Mouse (Mus musculus): ENCODE data around the gene Theg. TPM values are rescaled to one million over a fixed set of nuclear protein-coding genes. Genes with fewer than 3 reads are reported as not detected.
A peak's percentile ranks its signal among the peaks of the same experiment; 100 is the strongest.

Gene Theg
- polyA plus RNA-seq, 1 experiment from 2014 or later, result not detected

DNA sequence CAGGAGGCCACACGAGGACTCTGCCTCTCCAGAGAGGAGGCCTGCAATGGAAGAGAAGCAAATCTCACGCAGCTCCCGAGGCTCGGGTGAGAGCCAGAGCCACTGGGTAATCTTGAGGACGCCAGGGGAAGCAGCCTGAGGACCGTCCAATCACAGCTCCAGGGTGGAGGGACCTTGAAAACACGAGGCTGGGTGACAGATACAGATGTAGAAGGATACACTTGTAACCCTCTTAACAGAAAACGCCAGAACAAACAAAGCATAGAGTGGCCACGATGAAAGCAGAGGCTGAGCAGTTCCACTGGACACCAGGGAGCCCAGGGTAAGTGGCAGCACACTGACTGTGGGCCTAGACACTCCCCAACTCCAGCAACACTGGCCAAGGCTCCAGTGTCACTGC is 36.8 kb downstream of the Theg start:
- H3K9me3 ChIP-seq, result no peaks in the 10 kb centered on the region
- 85% methylated on average over 9 of the region's 9 CpGs for WGBS
- H3K4me3 ChIP-seq, result no peak overlapping the region
- peaks cover 70% of the 10 kb centered on the region for H3K36me3 ChIP-seq
- H3K27me3 ChIP-seq (ENCODE audit: insufficient read depth, poor library complexity, severe bottlenecking), result no peaks in the 10 kb centered on the region
- H3K4me1 ChIP-seq (replicated peaks), result peaks cover 31% of the 10 kb centered on the region
- DNase-seq (ENCODE audit: low spot score), result no peak
- no peak overlapping the region for H3K27ac ChIP-seq

- Histone ChIP-seq H3K27ac (no peak overlapping the region), H3K9me3 (no peaks in the 10 kb centered on the region), H3K36me3 (peaks cover 82% of the 10 kb centered on the region), H3K27me3 (ENCODE audit: insufficient read depth, poor library complexity, severe bottlenecking) (no peaks in the 10 kb centered on the region), H3K4me1 (replicated peaks) (peaks cover 21% of the 10 kb centered on the region), H3K4me3 (no peak overlapping the region)
- peak; percentile 1 for DNase-seq (ENCODE audit: low spot score)
- WGBS, result 93% methylated on average over 18 of the region's 18 CpGs
These were observed 38.0 kb downstream of the Theg start for GRCm38 (mm10) chr10:79548971-79549723.

DNA sequence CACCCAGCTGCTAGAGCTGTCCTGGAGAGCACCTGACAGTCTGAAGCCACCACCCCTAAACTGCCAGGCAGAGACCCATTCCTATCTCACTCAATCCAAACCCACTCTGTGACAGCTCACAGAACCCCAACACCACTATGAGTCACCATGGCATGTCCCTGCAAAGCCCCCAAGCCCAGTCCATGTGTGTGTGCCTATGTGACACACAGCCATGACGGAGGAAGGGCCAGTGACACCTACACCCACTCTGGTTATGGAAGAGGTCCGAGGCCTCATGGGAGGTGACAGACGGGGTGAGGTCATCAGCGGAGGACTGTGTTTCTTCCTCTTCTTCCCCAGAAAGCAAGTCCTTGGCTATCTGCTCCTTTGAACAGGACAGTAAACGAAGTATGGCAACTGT is 38.6 kb downstream of the Theg start:
- peaks cover 88% of the 10 kb centered on the region for H3K36me3 ChIP-seq
- peaks cover 15% of the 10 kb centered on the region for H3K4me1 ChIP-seq (replicated peaks)
- no peaks in the 10 kb centered on the region for H3K27me3 ChIP-seq (ENCODE audit: insufficient read depth, poor library complexity, severe bottlenecking)
- no peak overlapping the region for H3K27ac ChIP-seq
- no peak overlapping the region for H3K4me3 ChIP-seq
- H3K9me3 ChIP-seq, result no peaks in the 10 kb centered on the region
- peak; percentile 1 for DNase-seq (ENCODE audit: low spot score)
- 93% methylated on average over 5 of the region's 5 CpGs for WGBS

- Histone ChIP-seq H3K36me3 (peaks cover 94% of the 10 kb centered on the region), H3K9me3 (no peaks in the 10 kb centered on the region), H3K4me1 (replicated peaks) (peaks cover 2% of the 10 kb centered on the region), H3K27me3 (ENCODE audit: insufficient read depth, poor library complexity, severe bottlenecking) (no peaks in the 10 kb centered on the region), H3K4me3 (no peak overlapping the region), H3K27ac (no peak overlapping the region)
- DNase-seq (ENCODE audit: low spot score), result no peak
- WGBS, result 87% methylated on average over 5 of the region's 5 CpGs
These were observed 39.9 kb downstream of the Theg start for GRCm38 (mm10) chr10:79547148-79547675.

DNA sequence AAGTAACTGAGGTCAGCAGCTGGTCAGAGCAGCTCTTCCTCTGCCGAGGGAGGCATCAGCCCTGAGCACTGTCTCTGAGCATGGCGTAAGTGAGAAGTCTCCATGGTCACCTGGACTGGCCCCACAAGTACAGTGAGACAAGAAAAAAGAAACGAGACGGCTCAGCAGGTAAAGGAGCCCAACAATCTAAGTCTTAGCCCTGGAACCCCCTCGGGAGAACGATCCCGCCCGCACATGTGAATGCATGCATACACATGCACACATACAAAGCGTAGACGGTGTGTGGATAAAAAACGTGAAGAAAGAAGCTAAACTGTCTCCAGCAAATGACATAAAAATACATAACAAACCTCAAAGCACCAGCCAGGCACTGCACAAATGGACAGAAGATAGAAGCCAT is 40.6 kb downstream of the Theg start:
- no peak for DNase-seq (ENCODE audit: low spot score)
- Histone ChIP-seq H3K4me3 (no peak overlapping the region), H3K4me1 (replicated peaks) (no peaks in the 10 kb centered on the region; the same call in 1 of the 2 replicates), H3K36me3 (peaks cover 100% of the 10 kb centered on the region), H3K27me3 (ENCODE audit: insufficient read depth, poor library complexity, severe bottlenecking) (no peaks in the 10 kb centered on the region), H3K27ac (no peak overlapping the region), H3K9me3 (no peaks in the 10 kb centered on the region)
- WGBS, result 91% methylated on average over 11 of the region's 11 CpGs

DNA sequence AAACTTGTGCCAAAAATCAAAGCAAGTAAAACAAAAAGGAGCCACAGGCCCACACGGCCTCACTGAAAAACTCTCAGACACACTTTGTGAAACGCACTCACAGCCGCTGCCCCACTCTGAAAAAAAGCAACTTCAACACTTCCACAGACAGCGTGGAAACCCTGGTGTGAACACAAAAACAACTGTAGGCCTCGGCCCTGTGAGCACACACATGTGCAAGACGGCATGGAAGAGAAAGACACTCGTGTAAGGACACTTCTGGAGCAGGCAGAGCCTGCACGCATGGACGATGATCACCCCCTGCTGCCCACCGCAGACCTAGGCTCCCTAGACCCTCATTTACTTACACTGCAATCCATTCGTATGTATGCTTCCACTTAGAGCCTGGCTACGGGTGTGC is 41.2 kb downstream of the Theg start:
- Histone ChIP-seq H3K27me3 (ENCODE audit: insufficient read depth, poor library complexity, severe bottlenecking) (no peaks in the 10 kb centered on the region), H3K4me1 (replicated peaks) (no peaks in the 10 kb centered on the region; the same call in 1 of the 2 replicates), H3K4me3 (no peak overlapping the region), H3K9me3 (no peaks in the 10 kb centered on the region), H3K36me3 (peaks cover 100% of the 10 kb centered on the region), H3K27ac (no peak overlapping the region)
- no peak for DNase-seq (ENCODE audit: low spot score)
- WGBS, result 92% methylated on average over 12 of the region's 12 CpGs

DNA sequence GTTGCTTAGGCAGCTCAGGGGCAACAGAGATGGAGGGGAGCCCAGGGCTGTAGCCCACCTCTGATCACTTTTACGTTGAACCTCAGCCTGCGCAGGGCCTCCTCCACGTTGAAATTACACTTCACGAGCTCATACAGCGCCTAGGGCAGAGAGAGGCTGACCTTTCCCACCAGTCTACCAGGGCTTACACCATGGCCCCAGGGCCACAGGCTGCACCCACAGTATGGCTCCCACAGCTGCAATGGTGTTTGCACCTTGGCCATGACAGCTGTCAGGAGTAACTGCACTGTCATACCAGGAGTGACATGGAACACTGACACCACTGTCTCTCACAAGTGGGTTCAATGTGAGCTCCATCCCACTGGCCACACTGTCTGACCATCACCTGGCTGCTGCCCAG is 42.5 kb downstream of the Theg start:
- Histone ChIP-seq H3K36me3 (peaks cover 100% of the 10 kb centered on the region), H3K9me3 (no peaks in the 10 kb centered on the region), H3K4me1 (replicated peaks) (no peaks in the 10 kb centered on the region; the same call in 1 of the 2 replicates), H3K4me3 (no peak overlapping the region), H3K27ac (no peak overlapping the region), H3K27me3 (ENCODE audit: insufficient read depth, poor library complexity, severe bottlenecking) (no peaks in the 10 kb centered on the region)
- 93% methylated on average over 5 of the region's 5 CpGs for WGBS
- DNase-seq (ENCODE audit: low spot score), result no peak

- DNase-seq (ENCODE audit: low spot score), result no peak
- Histone ChIP-seq H3K4me3 (no peak overlapping the region), H3K4me1 (replicated peaks) (no peaks in the 10 kb centered on the region; the same call in 1 of the 2 replicates), H3K9me3 (no peaks in the 10 kb centered on the region), H3K27ac (no peak overlapping the region), H3K36me3 (peaks cover 100% of the 10 kb centered on the region), H3K27me3 (ENCODE audit: insufficient read depth, poor library complexity, severe bottlenecking) (no peaks in the 10 kb centered on the region)
- WGBS, result 88% methylated on average over 9 of the region's 9 CpGs
These were observed 43.1 kb downstream of the Theg start for GRCm38 (mm10) chr10:79543884-79544597.

DNA sequence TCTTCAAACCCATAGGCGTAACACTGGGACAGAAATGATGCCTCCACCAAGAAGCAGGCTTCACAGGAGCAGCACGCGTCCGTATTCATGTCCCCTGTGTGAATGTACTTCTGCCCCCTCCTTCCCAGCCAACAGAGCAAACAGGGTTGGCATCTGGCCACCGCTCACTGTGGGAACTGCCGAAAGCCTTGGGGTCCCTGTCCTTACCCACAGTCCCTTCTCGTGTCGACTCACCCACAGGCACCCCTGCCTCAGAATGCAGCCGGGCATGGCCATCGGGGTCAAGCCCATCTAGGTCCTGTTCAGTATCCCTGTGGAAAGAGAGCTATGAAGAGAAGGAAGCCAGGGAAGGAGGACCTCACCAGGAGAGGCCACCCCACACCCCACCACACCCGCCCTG is 45.0 kb downstream of the Theg start:
- Histone ChIP-seq H3K9me3 (no peaks in the 10 kb centered on the region), H3K27me3 (ENCODE audit: insufficient read depth, poor library complexity, severe bottlenecking) (no peaks in the 10 kb centered on the region), H3K27ac (no peak overlapping the region), H3K4me1 (replicated peaks) (no peaks in the 10 kb centered on the region; the same call in 1 of the 2 replicates), H3K36me3 (peaks cover 95% of the 10 kb centered on the region), H3K4me3 (no peak overlapping the region)
- 93% methylated on average over 11 of the region's 11 CpGs for WGBS
- peak; percentile 1 for DNase-seq (ENCODE audit: low spot score)

DNA sequence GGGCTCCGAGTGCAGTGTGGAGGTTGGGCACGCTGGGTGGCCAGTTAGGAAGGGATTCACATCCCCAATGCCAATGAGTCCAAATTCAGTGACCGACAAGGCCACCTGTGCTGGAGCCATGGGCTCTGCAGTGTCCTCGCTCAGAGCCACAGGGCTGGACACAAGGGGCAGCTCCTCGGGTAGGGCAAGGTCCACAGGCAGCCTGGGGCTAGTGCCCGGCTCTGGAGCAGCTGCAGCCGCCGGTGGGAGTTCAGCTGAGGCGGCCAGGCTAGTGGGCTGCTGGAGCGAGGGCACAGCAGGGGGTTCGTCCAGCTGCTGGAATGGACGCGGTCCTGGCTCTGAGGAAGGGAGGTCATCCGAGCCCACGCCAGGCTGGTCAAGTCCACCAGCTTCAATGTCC is 45.6 kb downstream of the Theg start:
- Histone ChIP-seq H3K27ac (no peak overlapping the region), H3K4me1 (replicated peaks) (no peaks in the 10 kb centered on the region), H3K4me3 (no peak overlapping the region), H3K9me3 (no peaks in the 10 kb centered on the region), H3K36me3 (peaks cover 89% of the 10 kb centered on the region), H3K27me3 (ENCODE audit: insufficient read depth, poor library complexity, severe bottlenecking) (no peaks in the 10 kb centered on the region)
- DNase-seq (ENCODE audit: low spot score), result peak; percentile 2
- 74% methylated on average over 15 of the region's 15 CpGs for WGBS

DNA sequence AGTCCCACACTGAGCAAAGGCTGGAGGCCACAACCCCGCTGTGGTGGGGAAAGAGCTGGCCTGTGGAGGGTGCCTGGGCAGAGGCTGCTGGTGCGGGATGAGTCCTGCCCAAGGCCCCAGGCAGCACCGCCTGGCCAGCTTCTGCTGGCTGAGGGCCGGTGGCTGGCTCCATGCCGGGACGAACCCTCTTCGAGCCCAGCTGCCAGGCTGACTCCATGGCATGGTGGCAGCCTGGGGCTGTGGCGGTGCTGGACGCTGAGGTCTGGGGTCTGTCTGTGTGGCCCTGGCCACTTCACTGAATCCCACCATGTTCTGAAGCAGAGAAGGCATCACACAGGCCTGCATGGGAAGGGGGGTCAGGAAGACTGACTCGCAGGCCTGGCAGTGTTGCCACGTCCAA is 46.4 kb downstream of the Theg start:
- 90% methylated on average over 11 of the region's 11 CpGs for WGBS
- H3K36me3 ChIP-seq, result peaks cover 81% of the 10 kb centered on the region

GRCm38 (mm10) chr10:79539701-79540495 is 47.2 kb downstream of the Theg start:
- no peak overlapping the region for H3K4me3 ChIP-seq
- H3K27me3 ChIP-seq (ENCODE audit: insufficient read depth, poor library complexity, severe bottlenecking), result 0 out of 2 replicates have a peak, but pooled peaks cover 3% of the 10 kb centered on the region
- no peak overlapping the region for H3K27ac ChIP-seq
- H3K9me3 ChIP-seq, result no peaks in the 10 kb centered on the region
- peak; percentile 1 for DNase-seq (ENCODE audit: low spot score)
- no peaks in the 10 kb centered on the region for H3K4me1 ChIP-seq (replicated peaks)
- H3K36me3 ChIP-seq, result peaks cover 72% of the 10 kb centered on the region
- 93% methylated on average over 16 of the region's 16 CpGs for WGBS

More for the DNA sequence above, 46.4 kb downstream of the Theg start:
- no peaks in the 10 kb centered on the region for H3K9me3 ChIP-seq
- no peaks in the 10 kb centered on the region for H3K27me3 ChIP-seq (ENCODE audit: insufficient read depth, poor library complexity, severe bottlenecking)
- no peak overlapping the region for H3K27ac ChIP-seq
- no peak for DNase-seq (ENCODE audit: low spot score)
- no peaks in the 10 kb centered on the region for H3K4me1 ChIP-seq (replicated peaks)
- no peak overlapping the region for H3K4me3 ChIP-seq

All from hindbrain, embryonic 10.5 days (tissue).